Mouse (Mus musculus) skeletal muscle tissue, postnatal 0 days (tissue): ENCODE measurements around the gene Mdh1. TPM values are rescaled to one million over a fixed set of nuclear protein-coding genes. Genes with fewer than 3 reads are reported as not detected.

Experiments
- microRNA-seq, 2 experiments: library from miRNA; unstranded; fragments of <30 nt; microRNA quantifications; one replicate each; pipeline ENCODE4; 2016
- polyA plus RNA-seq: library from polyadenylated mRNA; unstranded; fragments of >200 nt; fragmentation: Nextera tagmentation; extraction: Ambion mirVana; gene quantifications from 2 replicates; pipeline ENCODE4 v1.2.1, GENCODE M21; 2015

Gene Mdh1
- 929 and 992 TPM in 2 replicates for polyA plus RNA-seq

GRCm38 (mm10) chr11:21571700-21572381 is at the start of gene Mdh1, which contains the start of gene Wdpcp:
Mdh1 (minus strand) TSS chr11:21572367.
Wdpcp (plus strand) TSS chr11:21572235.

Small RNA genes within 50 kb of the gene (microRNA-seq; reads per million reads assigned to microRNA genes)
- gene Gm22990 = 0 reads per million in 2 experiments

Other genes starting within 250 kb of the Mdh1 start
- gene Ugp2, start 201.2 kb downstream of the Mdh1 start, polyA plus RNA-seq = 417 and 457 TPM in 2 replicates
- gene Wdpcp, start 132 bp downstream of the Mdh1 start, polyA plus RNA-seq = 2.3 and 3.2 TPM in 2 replicates